Mouse (Mus musculus) hematopoietic stem cell, adult 5-6 weeks (primary cell): Measurements from ENCODE around the gene Mff. TPM values are rescaled to one million over a fixed set of nuclear protein-coding genes. Genes with fewer than 3 reads are reported as not detected.

Source experiments
- ATAC-seq, 2 experiments: fragments of 125-278 bp in 1 of 2; replicated peaks in 1 of 2; 2 replicates each; pipeline ENCODE4 v1.8.0; 2016 to 2017; ENCODE audit warnings: inconsistent platforms in 2 of 2, mild to moderate bottlenecking in 2 of 2, moderate number of reproducible peaks in 2 of 2, low read depth in 1 of 2, moderate TSS enrichment in 1 of 2; ENCODE audit not compliant: low FRiP score in 2 of 2, poor library complexity in 2 of 2, severe bottlenecking in 2 of 2, insufficient read depth in 1 of 2, low TSS enrichment in 1 of 2
- total RNA-seq: library from RNA; stranded (forward); fragments of 172-1452, 232-1000 nt; gene quantifications from 2 replicates; pipeline ENCODE4 v1.2.3, GENCODE M21; 2017

Gene Mff
- total RNA-seq, 1 experiment from 2014 or later, result 91.7 TPM

- no peak for ATAC-seq
Observed at GRCm38 (mm10) chr1:82762274-82762673, 37.6 kb downstream of the Mff start.

- no peak for ATAC-seq
Observed at GRCm38 (mm10) chr1:82766227-82766626, 41.5 kb downstream of the Mff start.

DNA sequence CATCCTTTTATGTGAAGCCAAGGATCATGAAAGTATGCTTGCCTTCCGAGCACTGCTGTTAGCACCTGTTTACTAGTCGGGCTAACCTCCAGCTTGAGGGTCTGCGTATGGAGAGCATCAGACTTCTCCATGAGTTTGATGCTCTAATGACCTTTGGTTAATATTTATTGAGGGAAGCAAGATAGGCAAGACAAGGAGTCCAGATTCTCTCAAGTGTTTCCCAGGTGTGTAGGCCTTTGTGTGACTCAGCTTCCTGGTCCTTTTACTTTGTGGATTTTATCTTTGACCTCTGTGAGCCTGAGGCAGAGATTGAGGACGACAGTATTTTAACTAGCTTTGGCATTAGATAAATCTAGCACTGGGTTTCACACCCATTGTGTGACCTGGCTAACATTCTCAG lies 42.0 kb downstream of the Mff start:
- ATAC-seq, result no peak

GRCm38 (mm10) chr1:82768269-82768668 lies 43.6 kb downstream of the Mff start, which contains the start of gene Tm4sf20:
Gene Tm4sf20, minus strand, starts transcription at chr1:82768461.
- no peak for ATAC-seq

DNA sequence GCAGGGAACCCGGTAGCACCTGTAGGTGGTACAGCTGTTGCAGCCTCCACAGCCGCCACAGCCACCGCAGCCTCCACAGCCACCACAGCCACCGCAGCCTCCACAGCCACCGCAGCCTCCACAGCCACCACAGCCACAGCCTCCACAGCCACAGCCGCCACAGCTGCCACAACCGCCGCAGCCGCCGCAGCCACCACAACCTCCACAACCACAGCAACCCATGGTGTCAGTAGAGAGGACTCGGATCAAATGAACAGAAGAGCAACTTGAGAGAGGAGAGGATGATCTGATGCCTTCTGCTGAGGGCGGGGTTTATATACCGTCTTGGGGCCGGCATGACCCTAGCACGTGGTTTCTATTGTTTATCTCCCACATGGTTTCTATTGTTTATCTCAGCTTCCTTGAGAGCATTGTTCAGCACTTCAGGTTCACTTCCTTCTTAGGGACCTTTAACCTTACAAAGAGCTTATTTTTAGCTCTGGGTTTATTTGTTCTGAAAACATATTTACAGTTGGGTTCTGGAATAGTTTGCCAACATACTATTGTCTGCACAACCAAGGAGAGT lies 46.4 kb downstream of the Mff start, which contains the start of gene Gm47791:
Gm47791 (minus strand) TSS at position 222 of the 565 bp plus-strand sequence.
- no peak for ATAC-seq

GRCm38 (mm10) chr1:82772428-82772827 lies 47.7 kb downstream of the Mff start:
- ATAC-seq, result no peak

DNA sequence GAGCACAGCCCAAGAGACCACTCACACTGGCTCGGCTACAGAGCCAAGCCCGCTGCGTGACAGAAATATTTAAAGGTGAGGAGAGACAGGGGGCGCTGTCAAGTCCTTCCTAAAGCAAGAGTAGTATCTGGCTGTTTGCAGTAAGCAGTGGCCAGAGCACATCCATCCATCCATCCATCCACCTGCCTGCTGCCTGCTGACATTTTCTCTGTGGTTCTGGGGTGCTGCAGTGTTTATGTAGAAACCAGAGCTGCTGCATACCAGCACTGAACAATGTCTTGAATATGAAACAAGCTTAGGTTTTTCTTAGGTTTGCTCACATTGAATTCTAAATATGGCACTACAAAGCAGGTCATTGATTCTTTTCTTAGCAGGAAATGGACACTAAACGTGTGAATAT lies 48.5 kb downstream of the Mff start:
- ATAC-seq, result no peak

- no peak for ATAC-seq
Observed at GRCm38 (mm10) chr1:82775293-82775692, 50.6 kb downstream of the Mff start.

DNA sequence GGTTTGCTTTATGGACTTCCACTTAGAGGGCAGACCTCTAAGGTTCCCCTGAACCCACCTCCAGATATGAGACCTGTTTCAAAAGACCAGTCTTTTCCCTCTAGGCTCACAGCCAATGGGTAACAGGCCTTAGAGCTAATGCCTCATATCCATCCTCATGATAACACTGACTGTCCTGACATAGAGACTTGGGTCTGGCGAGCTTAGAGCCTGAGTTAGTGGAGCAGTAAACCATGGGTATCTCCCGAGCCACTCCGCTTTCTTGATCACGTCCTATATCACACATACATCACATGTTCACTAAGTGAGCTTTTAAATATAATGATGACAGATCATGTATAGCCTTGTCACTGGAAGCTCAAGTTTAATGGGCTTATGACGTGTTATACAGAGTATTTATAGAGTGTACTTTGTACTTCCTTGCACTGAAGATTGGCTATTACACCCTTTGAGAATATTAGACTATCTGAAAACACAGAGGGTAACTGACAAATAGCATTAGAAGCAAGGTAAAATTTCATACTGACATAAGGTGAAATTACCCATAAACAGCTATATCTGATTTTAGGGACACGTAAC lies 54.8 kb downstream of the Mff start:
- no peak for ATAC-seq

DNA sequence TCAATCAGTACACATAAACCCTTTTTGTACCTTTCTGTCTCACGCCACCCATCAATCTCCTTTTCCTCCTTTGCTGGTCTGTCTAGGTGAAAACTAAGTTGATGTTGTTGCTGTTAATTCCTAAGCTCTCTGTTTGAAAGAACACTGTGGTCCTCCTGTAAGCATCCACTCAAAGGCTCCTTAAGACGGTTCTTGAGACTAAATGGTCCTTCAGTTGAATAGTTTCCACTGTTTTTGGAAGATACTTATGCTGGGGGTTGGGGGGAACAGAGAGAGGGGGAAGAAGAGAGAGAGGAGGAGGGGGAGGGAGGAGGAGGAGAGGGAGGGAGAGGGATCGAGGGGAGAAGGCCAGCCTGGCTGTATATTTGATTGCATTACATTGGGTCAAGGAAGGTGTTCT lies 58.9 kb downstream of the Mff start:
- no peak for ATAC-seq

DNA sequence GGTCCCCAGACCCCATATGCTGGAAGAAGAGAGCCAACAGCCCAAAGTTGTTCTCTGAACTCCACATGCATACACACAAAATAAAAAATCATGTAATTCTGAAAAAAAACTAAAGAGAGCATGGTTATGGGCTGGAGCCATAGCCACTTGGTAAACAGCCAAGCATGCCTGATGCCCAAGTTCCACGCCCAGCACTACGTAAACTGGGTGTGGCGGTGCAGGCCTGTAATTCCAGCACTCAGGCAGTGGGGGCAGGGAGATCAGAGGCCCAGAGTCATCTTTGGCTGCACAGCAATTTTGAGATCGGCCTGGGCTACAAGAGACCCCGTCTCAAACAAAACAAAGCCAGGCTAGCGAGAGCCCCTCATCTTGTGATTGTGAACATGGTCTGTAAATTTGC lies 60.9 kb downstream of the Mff start:
- ATAC-seq, result no peak

DNA sequence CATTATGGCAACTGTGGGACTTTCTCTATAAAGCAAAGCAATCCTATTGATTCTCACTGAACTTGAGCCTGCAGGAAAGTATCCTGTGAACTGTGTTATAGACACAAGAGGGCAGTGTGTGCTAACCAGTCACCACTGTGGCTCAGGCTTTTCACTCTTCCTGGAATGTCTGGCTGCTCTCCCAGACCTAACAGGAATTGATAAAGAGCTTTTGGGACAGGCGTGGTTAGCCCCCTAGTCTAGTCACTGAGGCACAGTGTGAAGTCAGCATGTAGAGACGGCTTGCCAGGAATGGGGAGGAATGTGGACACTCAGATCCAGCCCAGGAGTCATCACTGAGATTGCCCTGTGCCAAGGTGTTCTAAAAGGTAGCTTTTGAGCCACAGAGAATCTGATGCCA lies 62.7 kb downstream of the Mff start:
- ATAC-seq, result peak; percentile 87 to 88

GRCm38 (mm10) chr1:82788070-82788469 lies 63.4 kb downstream of the Mff start:
- ATAC-seq, result no peak

DNA sequence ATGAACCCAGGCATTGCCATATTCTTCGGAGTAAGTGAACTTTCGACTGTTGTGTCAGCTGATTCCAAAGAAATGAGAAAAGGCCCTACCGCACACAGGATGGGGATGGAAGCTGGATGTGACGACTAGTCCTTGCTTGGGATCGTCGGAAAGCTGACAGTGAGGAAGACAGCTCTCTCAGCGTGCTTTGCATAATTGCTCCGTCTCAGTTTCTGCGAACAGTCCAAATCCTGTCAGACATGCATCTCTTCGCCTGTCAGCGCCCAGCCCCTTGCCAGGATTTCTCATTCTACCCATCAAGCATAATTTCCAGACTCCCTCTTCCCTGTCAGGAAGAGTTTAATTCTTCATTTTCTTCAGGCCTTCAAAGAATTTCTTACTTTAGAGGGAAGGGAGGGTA lies 66.4 kb downstream of the Mff start:
- ATAC-seq, result no peak

- no peak for ATAC-seq
Observed at GRCm38 (mm10) chr1:82792238-82792637, 67.5 kb downstream of the Mff start.

DNA sequence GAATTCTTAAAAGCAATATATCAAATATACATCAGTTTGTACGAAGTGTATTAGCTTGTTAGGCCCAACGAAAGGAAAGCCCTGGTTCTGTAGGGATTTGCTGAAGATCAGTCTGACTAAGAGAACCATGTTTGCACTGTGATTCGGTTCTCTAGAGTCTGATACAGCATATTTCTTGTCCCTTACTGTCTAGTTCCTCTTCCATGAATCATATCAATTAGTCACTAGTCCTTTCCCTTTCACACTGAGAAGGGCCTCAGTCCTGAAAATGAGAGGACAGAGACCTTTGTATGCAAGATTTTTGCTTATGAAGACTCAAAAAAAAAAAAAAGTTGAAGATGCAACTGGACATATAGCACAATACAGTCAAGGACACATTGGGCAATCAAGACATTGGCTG lies 68.4 kb downstream of the Mff start:
- no peak for ATAC-seq

DNA sequence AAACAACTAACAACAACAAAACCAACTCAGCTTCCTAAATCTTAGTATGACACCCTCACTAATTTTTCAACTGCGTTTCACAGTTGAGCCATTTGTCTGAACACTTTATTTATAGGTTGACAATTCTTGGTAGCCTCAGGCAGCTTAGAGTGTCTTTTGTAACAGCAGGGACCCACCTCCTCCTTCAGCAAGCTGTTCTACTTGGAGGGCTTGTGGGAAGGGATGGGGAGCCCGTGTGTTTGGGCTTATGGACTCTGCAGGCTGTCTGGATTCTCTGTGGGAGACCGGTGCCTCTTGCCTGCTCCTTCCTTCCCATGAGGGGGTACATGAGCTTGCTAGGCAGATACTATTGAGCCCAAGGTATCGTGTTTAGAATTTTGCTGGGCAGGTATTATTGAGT lies 69.3 kb downstream of the Mff start:
- ATAC-seq, result no peak

- ATAC-seq, result no peak
Observed at GRCm38 (mm10) chr1:82795211-82795610, 70.5 kb downstream of the Mff start.

- ATAC-seq, result peak; percentile 24 to 25; a peak in 2 of 4 replicates
Observed at GRCm38 (mm10) chr1:82795702-82796443, 71.2 kb downstream of the Mff start.
